Mouse (Mus musculus) CH12.LX (cell line): ENCODE measurements around the gene Cyp2d10. TPM values are rescaled to one million over a fixed set of nuclear protein-coding genes. Genes with fewer than 3 reads are reported as not detected.

Experiments used
- DNase-seq: peaks from one replicate; pipeline ENCODE4 v3.0.0-alpha.2; 2013; ENCODE audit errors: extremely low read depth
- H3K27ac ChIP-seq: 2 replicates; pipeline ENCODE4 v1.5.1; 2012; ENCODE audit warnings: low read depth, mild to moderate bottlenecking, control low read depth, moderate library complexity; ENCODE audit not compliant: insufficient read depth
- H3K27me3 ChIP-seq: replicated peaks from 2 replicates; pipeline ENCODE3; 2012; ENCODE audit warnings: inconsistent platforms
- H3K36me3 ChIP-seq, 2 experiments: replicated peaks in 1 of 2; 2 replicates each; pipeline versions ENCODE3 to v1.6.1; 2012; ENCODE audit warnings: inconsistent platforms in 1 of 2, low read length in 1 of 2, mild to moderate bottlenecking in 1 of 2, mixed read lengths in 1 of 2, moderate library complexity in 1 of 2; ENCODE audit not compliant: control insufficient read depth in 1 of 2, insufficient read depth in 1 of 2
- H3K4me1 ChIP-seq, 2 experiments: 2 replicates each; pipeline ENCODE4 v1.6.1; 2012; ENCODE audit warnings: inconsistent platforms in 1 of 2, moderate library complexity in 1 of 2; ENCODE audit not compliant: insufficient read depth in 2 of 2, control insufficient read depth in 1 of 2
- H3K4me2 ChIP-seq: 2 replicates; pipeline ENCODE4 v1.6.1; 2012; ENCODE audit warnings: low read depth, mild to moderate bottlenecking, control low read depth; ENCODE audit not compliant: poor library complexity, insufficient read depth, severe bottlenecking
- H3K4me3 ChIP-seq, 3 experiments: fragments of 150-350 bp in 1 of 3; sonication (generic) in 1 of 3; replicated peaks in 1 of 3; 2 replicates each; pipeline versions ENCODE3 to v1.5.1; 2011 to 2012; ENCODE audit warnings: low read depth in 2 of 3, low read length in 2 of 3, mild to moderate bottlenecking in 2 of 3, moderate library complexity in 2 of 3, control low read depth in 1 of 3, improper control_type of control experiment in 1 of 3, inconsistent platforms in 1 of 3, mixed read lengths in 1 of 3; ENCODE audit not compliant: poor library complexity in 1 of 3
- H3K79me2 ChIP-seq: replicated peaks from 2 replicates; pipeline ENCODE4 v1.6.1; 2012; ENCODE audit warnings: mild to moderate bottlenecking, moderate library complexity; ENCODE audit not compliant: control insufficient read depth, poor library complexity, insufficient read depth, severe bottlenecking; ENCODE audit errors: extremely low read depth
- H3K9ac ChIP-seq: 2 replicates; pipeline ENCODE4 v1.6.1; 2012; ENCODE audit warnings: low read depth, mild to moderate bottlenecking, control low read depth, moderate library complexity; ENCODE audit not compliant: insufficient read depth
- H3K9me3 ChIP-seq: replicated peaks from 2 replicates; pipeline ENCODE3; 2012; ENCODE audit warnings: low read length, inconsistent platforms, mixed read lengths
- KAT2A ChIP-seq: IDR thresholded peaks from 2 replicates; pipeline ENCODE4 v1.6.1; 2012; ENCODE audit warnings: low read length, improper control_type of control experiment, inconsistent platforms; ENCODE audit not compliant: insufficient replicate concordance
- SIN3A ChIP-seq: IDR thresholded peaks from 2 replicates; pipeline ENCODE4 v1.6.1; 2012; ENCODE audit warnings: low read length, improper control_type of control experiment, inconsistent platforms
- dilution Hi-C: fragments of 300-500 bp; cut with MboI; formaldehyde crosslinking; loops from 2 replicates; pipeline ENCODE4 v1.14.3; 2020; ENCODE audit warnings: low sequenced_read_pairs; ENCODE audit not compliant: extremely low pct_unique_long_range_greater_than_20kb, extremely low pct_ligation_motif_present
- in situ Hi-C: fragments of 300-500 bp; cut with MboI; formaldehyde crosslinking; loops from 3 replicates; pipeline ENCODE4 v1.14.3; 2019; ENCODE audit warnings: low sequenced_read_pairs, low pct_ligation_motif_present, low pct_unique_long_range_greater_than_20kb, mixed read lengths
- polyA plus RNA-seq: library from polyadenylated mRNA; unstranded; fragments of >175 nt; gene quantifications from 2 replicates; pipeline ENCODE4 v1.2.1, GENCODE M21; 2012; ENCODE audit warnings: low read depth; ENCODE audit not compliant: insufficient read length
- total RNA-seq, 2 experiments: library from RNA; depleted of rRNA; stranded (reverse); fragments of 300-350 nt in 1 of 2; fragments of >200 nt in 1 of 2; gene quantifications; 2 replicates each; pipeline ENCODE4 v1.2.3; 2012 to 2014

The Cyp2d10 gene
- total and polyA plus RNA-seq, 3 experiments = not detected

DNA sequence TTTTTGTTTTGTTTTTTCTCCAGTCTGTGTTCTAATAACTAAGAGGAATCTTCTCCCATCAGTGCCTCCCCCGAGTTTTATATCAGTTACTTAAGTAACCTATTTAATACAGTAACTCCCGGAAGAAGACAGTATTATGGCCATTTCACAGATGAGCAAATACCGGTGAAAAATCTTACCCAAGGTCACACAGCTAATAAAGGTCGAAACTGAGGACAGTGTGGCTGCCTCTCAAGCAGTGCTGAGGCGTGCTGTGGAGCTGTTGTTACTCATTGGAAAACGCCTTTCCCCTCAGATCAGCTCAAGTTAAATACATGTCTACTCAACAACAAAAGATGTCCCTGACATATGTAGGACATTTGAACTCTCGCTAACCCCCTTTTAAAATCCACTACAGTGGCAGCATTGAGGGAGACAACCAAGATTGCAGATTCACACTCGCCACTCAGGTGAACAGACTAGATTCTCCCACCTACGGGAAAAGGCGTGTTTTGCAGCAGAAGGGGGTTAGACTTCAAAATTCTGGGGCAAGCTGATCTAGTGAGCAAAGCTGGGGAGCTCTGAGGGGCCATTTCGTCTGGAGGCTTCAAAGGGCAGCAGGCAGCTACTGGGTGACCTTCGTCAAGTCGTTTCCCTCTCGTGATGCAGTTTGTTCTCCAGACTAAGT, 53.8 kb downstream of the Cyp2d10 start:
- dilution Hi-C loops = no loop called here

More for the DNA sequence above, 53.8 kb downstream of the Cyp2d10 start:
- in situ Hi-C loops = loop anchor here (10.0 kb wide), 1 partner anchor 62 kb away; no protein-coding TSS in a partner anchor
- no peak for DNase-seq
- Histone ChIP-seq H3K4me3 (peak overlapping the region; percentile 89 to 97 (median 96)), H3K9ac (peak overlapping the region; percentile 87), H3K27ac (no peak overlapping the region), H3K4me2 (peak overlapping the region; percentile 63), H3K9me3 (peaks cover 2% of the 10 kb centered on the region), H3K4me1 (peaks cover 6 to 30% of the 10 kb centered on the region in 2 experiments), H3K36me3 (peaks cover 24 to 37% of the 10 kb centered on the region in 2 experiments), H3K79me2 (peaks cover 15% of the 10 kb centered on the region), H3K27me3 (no peaks in the 10 kb centered on the region)
- peak; percentile 52; the same call in 1 of the 2 replicates for TF ChIP-seq SIN3A
- TF ChIP-seq KAT2A = no peak

Other genes with a start within 250 kb of the Cyp2d10 start
- 152 and 159 TPM in 2 replicates for gene Shisa8, start 194.4 kb downstream of the Cyp2d10 start, total RNA-seq (2012; rRNA removed)
- 94.6 and 103 TPM in 2 replicates for gene Shisa8, start 194.4 kb downstream of the Cyp2d10 start, total RNA-seq (2014; rRNA removed)
- gene Shisa8, start 194.4 kb downstream of the Cyp2d10 start, polyA plus RNA-seq = 64.2 and 83.4 TPM in 2 replicates
- 287 and 334 TPM in 2 replicates for gene Tnfrsf13c, start 182.8 kb downstream of the Cyp2d10 start, total RNA-seq (2012; rRNA removed)
- gene Tnfrsf13c, start 182.8 kb downstream of the Cyp2d10 start, total RNA-seq (2014; rRNA removed) = 188 and 204 TPM in 2 replicates
- 219 and 257 TPM in 2 replicates for gene Tnfrsf13c, start 182.8 kb downstream of the Cyp2d10 start, polyA plus RNA-seq
- 31.5 and 34.2 TPM in 2 replicates for gene Cenpm, start 162.4 kb downstream of the Cyp2d10 start, total RNA-seq (2012; rRNA removed)
- gene Cenpm, start 162.4 kb downstream of the Cyp2d10 start, total RNA-seq (2014; rRNA removed) = 17.1 and 22.8 TPM in 2 replicates
- 39.6 and 44.0 TPM in 2 replicates for gene Cenpm, start 162.4 kb downstream of the Cyp2d10 start, polyA plus RNA-seq
- gene 1500009C09Rik, start 154.8 kb downstream of the Cyp2d10 start, total RNA-seq (2012; rRNA removed) = not detected in 2 replicates
- gene 1500009C09Rik, start 154.8 kb downstream of the Cyp2d10 start, total RNA-seq (2014; rRNA removed) = not detected in 2 replicates
- gene 1500009C09Rik, start 154.8 kb downstream of the Cyp2d10 start, polyA plus RNA-seq = not detected in 2 replicates
- gene Sept3, start 132.3 kb downstream of the Cyp2d10 start, total RNA-seq (2012; rRNA removed) = 0.04 and 0.13 TPM in 2 replicates
- not detected in 2 replicates for gene Sept3, start 132.3 kb downstream of the Cyp2d10 start, total RNA-seq (2014; rRNA removed)
- 0.07 TPM in 1 of 2 replicates, not detected in the other for gene Sept3, start 132.3 kb downstream of the Cyp2d10 start, polyA plus RNA-seq
- gene Wbp2nl, start 108.2 kb downstream of the Cyp2d10 start, total RNA-seq (2012; rRNA removed) = not detected in 2 replicates
- gene Wbp2nl, start 108.2 kb downstream of the Cyp2d10 start, total RNA-seq (2014; rRNA removed) = not detected in 2 replicates
- gene Wbp2nl, start 108.2 kb downstream of the Cyp2d10 start, polyA plus RNA-seq = not detected in 2 replicates
- 21.1 and 28.2 TPM in 2 replicates for gene Naga, start 68.3 kb downstream of the Cyp2d10 start, total RNA-seq (2012; rRNA removed)
- gene Naga, start 68.3 kb downstream of the Cyp2d10 start, total RNA-seq (2014; rRNA removed) = 17.7 and 19.9 TPM in 2 replicates
- 18.7 and 21.9 TPM in 2 replicates for gene Naga, start 68.3 kb downstream of the Cyp2d10 start, polyA plus RNA-seq
- 0.08 TPM in 1 of 2 replicates, not detected in the other for gene Pheta2, start 68.3 kb downstream of the Cyp2d10 start, total RNA-seq (2012; rRNA removed)
- not detected in 2 replicates for gene Pheta2, start 68.3 kb downstream of the Cyp2d10 start, total RNA-seq (2014; rRNA removed)
- gene Pheta2, start 68.3 kb downstream of the Cyp2d10 start, polyA plus RNA-seq = not detected in 2 replicates
- 171 TPM in 2 replicates for gene Smdt1, start 68.2 kb downstream of the Cyp2d10 start, total RNA-seq (2012; rRNA removed)
- 112 and 114 TPM in 2 replicates for gene Smdt1, start 68.2 kb downstream of the Cyp2d10 start, total RNA-seq (2014; rRNA removed)
- gene Smdt1, start 68.2 kb downstream of the Cyp2d10 start, polyA plus RNA-seq = 122 and 138 TPM in 2 replicates
- gene Ndufa6, start 52.9 kb downstream of the Cyp2d10 start, total RNA-seq (2012; rRNA removed) = 170 and 222 TPM in 2 replicates
- 262 and 279 TPM in 2 replicates for gene Ndufa6, start 52.9 kb downstream of the Cyp2d10 start, total RNA-seq (2014; rRNA removed)
- 87.3 and 109 TPM in 2 replicates for gene Ndufa6, start 52.9 kb downstream of the Cyp2d10 start, polyA plus RNA-seq
- 0.21 and 0.42 TPM in 2 replicates for gene Cyp2d22, start 26.9 kb downstream of the Cyp2d10 start, total RNA-seq (2012; rRNA removed)
- 0.24 TPM in 1 of 2 replicates, not detected in the other for gene Cyp2d22, start 26.9 kb downstream of the Cyp2d10 start, total RNA-seq (2014; rRNA removed)
- gene Cyp2d22, start 26.9 kb downstream of the Cyp2d10 start, polyA plus RNA-seq = 0.08 TPM in 1 of 2 replicates, not detected in the other
- gene Cyp2d11, start 13.2 kb downstream of the Cyp2d10 start, total RNA-seq (2012; rRNA removed) = not detected in 2 replicates
- not detected in 2 replicates for gene Cyp2d11, start 13.2 kb downstream of the Cyp2d10 start, total RNA-seq (2014; rRNA removed)
- gene Cyp2d11, start 13.2 kb downstream of the Cyp2d10 start, polyA plus RNA-seq = not detected in 2 replicates
- not detected in 2 replicates for gene Cyp2d9, start 26.2 kb upstream of the Cyp2d10 start, total RNA-seq (2012; rRNA removed)
- gene Cyp2d9, start 26.2 kb upstream of the Cyp2d10 start, total RNA-seq (2014; rRNA removed) = not detected in 2 replicates
- not detected in 2 replicates for gene Cyp2d9, start 26.2 kb upstream of the Cyp2d10 start, polyA plus RNA-seq
- gene Cyp2d12, start 147.9 kb upstream of the Cyp2d10 start, total RNA-seq (2012; rRNA removed) = not detected in 2 replicates
- not detected in 2 replicates for gene Cyp2d12, start 147.9 kb upstream of the Cyp2d10 start, total RNA-seq (2014; rRNA removed)
- gene Cyp2d12, start 147.9 kb upstream of the Cyp2d10 start, polyA plus RNA-seq = not detected in 2 replicates
- not detected in 2 replicates for gene Cyp2d34, start 213.8 kb upstream of the Cyp2d10 start, total RNA-seq (2012; rRNA removed)
- gene Cyp2d34, start 213.8 kb upstream of the Cyp2d10 start, total RNA-seq (2014; rRNA removed) = not detected in 2 replicates
- not detected in 2 replicates for gene Cyp2d34, start 213.8 kb upstream of the Cyp2d10 start, polyA plus RNA-seq